Mouse (Mus musculus) ES-Bruce4 (cell line): ENCODE data around the gene Gucy2c.

Experiments used
- CTCF ChIP-seq: IDR thresholded peaks from one replicate; pipeline ENCODE4 v1.8.1; 2011; ENCODE audit warnings: low read depth, low read length
- EP300 ChIP-seq: IDR thresholded peaks from 2 replicates; pipeline ENCODE4 v1.6.1; 2011; ENCODE audit warnings: low read depth, low read length; ENCODE audit not compliant: insufficient read depth
- POLR2A ChIP-seq: IDR thresholded peaks from one replicate; pipeline ENCODE4 v1.8.1; 2011; ENCODE audit warnings: low read length; ENCODE audit not compliant: insufficient read depth

- TF ChIP-seq POLR2A (no peak), CTCF (no peak), EP300 (no peak)
These were observed 19.1 kb upstream of the Gucy2c start for GRCm38 (mm10) chr6:136800710-136801109.
